Mouse (Mus musculus) spleen, adult 2 months (tissue): ENCODE measurements at regions not wholly inside any gene's neighbourhood (a gene's known extent, or its start where the extent isn't known, plus 50 kb on each side); places are given as distances from the start of the nearest gene placed in this dataset.

Experiments used
- DNase-seq, 2 experiments: peaks; one replicate each; pipeline versions ENCODE4 v3.0.0 to v3.0.0-alpha.2; 2012 to 2021; ENCODE audit warnings: low spot score in 2 of 2, low read depth in 1 of 2
- H3K27ac ChIP-seq: fragments of 200-500 bp; 2 replicates; pipeline ENCODE4 v1.5.1; 2012; ENCODE audit warnings: low read length, inconsistent platforms; ENCODE audit not compliant: insufficient read depth
- H3K27me3 ChIP-seq: fragments of 200-500 bp; 2 replicates; pipeline ENCODE4 v1.6.1; 2012; ENCODE audit warnings: mild to moderate bottlenecking, moderate library complexity, low read length, inconsistent platforms; ENCODE audit not compliant: control insufficient read depth, insufficient read depth
- H3K36me3 ChIP-seq: fragments of 200-500 bp; 2 replicates; pipeline ENCODE4 v1.6.1; 2012; ENCODE audit warnings: mild to moderate bottlenecking, low read length, inconsistent platforms; ENCODE audit not compliant: control insufficient read depth, insufficient read depth
- H3K4me1 ChIP-seq: fragments of 200-500 bp; 2 replicates; pipeline ENCODE4 v1.6.1; 2011; ENCODE audit warnings: inconsistent platforms; ENCODE audit not compliant: control insufficient read depth, insufficient read depth, insufficient read length
- H3K4me3 ChIP-seq: fragments of 200-500 bp; 2 replicates; pipeline ENCODE4 v1.5.1; 2011; ENCODE audit warnings: mild to moderate bottlenecking, inconsistent platforms; ENCODE audit not compliant: insufficient read depth, insufficient read length; ENCODE audit errors: extremely low read depth
- CTCF ChIP-seq: fragments of 200-500 bp; IDR thresholded peaks from 2 replicates; pipeline ENCODE4 v1.5.1; 2011; ENCODE audit warnings: mild to moderate bottlenecking, inconsistent platforms; ENCODE audit not compliant: insufficient read depth, insufficient read length, insufficient replicate concordance; ENCODE audit errors: extremely low read depth
- POLR2A ChIP-seq: fragments of 200-500 bp; IDR thresholded peaks from 2 replicates; pipeline ENCODE4 v1.6.1; 2011; ENCODE audit warnings: low read depth, low read length, inconsistent platforms
- WGBS: fragments of 180-500 bp; shearing (Covaris S2); methylation state at CpG from one replicate; pipeline ENCODE4 v1.1.7; 2018; 5-methylcytosine and 5-hydroxymethylcytosine counted together

DNA sequence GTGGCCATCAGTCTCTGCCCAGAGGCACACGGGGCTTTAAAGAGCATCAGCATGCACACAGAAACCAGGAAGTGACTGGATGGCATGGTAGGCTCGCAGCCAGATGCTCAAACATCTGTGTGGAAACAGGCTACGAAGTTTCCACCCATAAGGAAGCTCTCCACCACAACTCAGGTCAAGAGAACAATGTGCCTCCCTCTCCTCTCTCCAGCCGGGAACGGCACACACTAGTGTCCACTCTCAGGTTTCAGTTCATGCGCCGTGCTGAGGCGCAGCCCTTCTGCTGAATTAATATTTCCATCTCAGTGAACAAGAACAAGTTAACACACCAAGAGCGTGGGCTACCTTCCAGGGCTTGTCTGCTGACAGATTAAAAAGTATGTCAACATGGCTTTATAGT, 375.4 kb upstream of the Jarid2 start:
- DNase-seq = no peak
- WGBS = 29% methylated on average over 9 of the region's 9 CpGs
- Histone ChIP-seq H3K4me1 (peaks cover 3% of the 10 kb centered on the region; the same call in 1 of the 2 replicates), H3K27me3 (no peaks in the 10 kb centered on the region), H3K27ac (no peak overlapping the region), H3K4me3 (no peak overlapping the region), H3K36me3 (no peaks in the 10 kb centered on the region)
- TF ChIP-seq POLR2A (no peak), CTCF (no peak)

DNA sequence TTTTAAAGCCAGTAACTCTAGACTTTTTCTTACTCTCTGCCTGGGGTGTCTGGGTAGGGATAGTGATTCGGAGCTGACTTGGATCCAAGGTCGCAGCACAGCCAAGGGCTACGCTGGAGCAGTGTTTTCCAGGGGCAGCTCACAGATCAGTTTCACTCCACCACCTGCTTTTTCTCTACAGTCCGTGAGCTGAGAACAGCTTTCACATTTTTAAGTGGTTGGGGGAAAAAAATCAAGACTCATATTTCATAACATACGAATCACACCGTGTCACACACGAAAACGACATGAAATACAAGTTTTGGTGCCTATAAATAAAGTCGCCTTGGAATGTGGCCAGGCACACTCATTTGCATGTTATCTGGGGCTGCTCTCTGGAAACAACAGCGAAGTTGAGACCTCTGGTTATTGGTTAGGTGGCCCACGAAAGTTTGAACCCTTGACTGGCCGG, 373.5 kb upstream of the Jarid2 start:
- H3K27ac ChIP-seq = no peak overlapping the region
- no peak for TF ChIP-seq POLR2A
- TF ChIP-seq CTCF = no peak
- WGBS = 47% methylated on average over 12 of the region's 12 CpGs
- H3K27me3 ChIP-seq = no peaks in the 10 kb centered on the region
- no peaks in the 10 kb centered on the region for H3K36me3 ChIP-seq
- DNase-seq = no peak
- H3K4me3 ChIP-seq = no peak overlapping the region
- H3K4me1 ChIP-seq = peaks cover 3% of the 10 kb centered on the region; the same call in 1 of the 2 replicates

DNA sequence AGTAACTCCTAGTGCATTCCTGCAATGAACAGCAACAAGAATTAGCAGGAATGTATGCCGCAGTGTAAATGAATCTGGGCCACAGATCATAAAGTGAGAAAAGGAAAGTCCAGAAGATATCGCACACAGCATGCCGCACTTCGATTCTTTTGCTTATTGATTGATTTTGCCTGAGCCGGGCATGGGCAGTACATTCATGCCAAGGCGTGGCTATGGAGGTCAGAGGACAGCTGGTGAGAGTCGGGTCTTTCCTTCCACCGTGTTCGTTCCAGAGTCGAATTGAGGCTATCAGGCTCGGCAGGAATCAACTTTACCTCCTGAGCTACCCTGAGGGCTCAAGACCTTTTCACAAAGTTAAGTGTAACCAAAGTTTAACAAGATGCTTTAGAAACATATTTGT, 372.3 kb upstream of the Jarid2 start:
- H3K4me3 ChIP-seq = no peak overlapping the region
- TF ChIP-seq CTCF = no peak
- no peak for TF ChIP-seq POLR2A
- peaks cover 3% of the 10 kb centered on the region; the same call in 1 of the 2 replicates for H3K4me1 ChIP-seq
- no peaks in the 10 kb centered on the region for H3K27me3 ChIP-seq
- WGBS = 94% methylated on average over 11 of the region's 11 CpGs
- no peak for DNase-seq
- no peaks in the 10 kb centered on the region for H3K36me3 ChIP-seq
- H3K27ac ChIP-seq = no peak overlapping the region

DNA sequence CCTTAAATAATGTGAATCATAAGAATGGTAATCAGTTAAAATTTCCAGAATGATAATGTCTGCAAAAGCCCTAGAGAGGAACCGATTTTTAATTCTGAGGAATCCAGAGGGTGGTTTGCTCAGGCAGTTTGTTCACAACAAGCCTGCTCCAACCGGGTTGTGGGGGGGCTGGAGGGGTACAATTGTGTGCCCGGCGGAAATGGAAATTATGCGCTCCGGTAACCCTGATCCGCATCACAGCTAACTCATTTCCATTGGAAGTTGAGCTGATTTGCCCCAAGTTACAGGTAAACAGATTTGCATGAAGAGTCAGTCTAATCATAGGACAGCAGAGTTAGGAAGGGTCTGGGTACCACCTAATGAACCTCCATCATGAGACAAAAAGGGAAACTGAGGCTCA, 369.9 kb upstream of the Jarid2 start:
- no peak for DNase-seq
- H3K4me3 ChIP-seq = no peak overlapping the region
- H3K4me1 ChIP-seq = no peaks in the 10 kb centered on the region
- 89% methylated on average over 7 of the region's 7 CpGs for WGBS
- no peak overlapping the region for H3K27ac ChIP-seq
- no peaks in the 10 kb centered on the region for H3K36me3 ChIP-seq
- TF ChIP-seq CTCF (no peak), POLR2A (no peak)
- H3K27me3 ChIP-seq = no peaks in the 10 kb centered on the region

DNA sequence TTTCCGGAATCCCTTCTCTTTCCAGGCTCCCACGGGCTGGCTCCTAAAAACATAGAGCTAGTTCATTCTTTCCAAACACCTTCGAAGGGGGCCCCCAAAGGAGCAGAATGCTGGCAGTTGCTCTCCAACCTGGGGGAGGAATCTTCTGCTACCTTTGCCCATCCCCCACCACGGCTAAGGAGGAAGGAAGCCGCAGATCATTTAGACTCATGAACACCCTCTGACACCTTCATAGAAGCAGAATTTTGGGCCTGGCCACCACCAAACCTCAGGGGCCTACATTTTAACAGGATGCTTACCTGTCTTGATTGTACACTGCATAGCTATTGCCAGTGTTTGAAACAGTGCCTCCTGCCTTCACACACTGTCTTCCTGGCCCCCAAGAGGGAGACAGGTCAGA, 369.3 kb upstream of the Jarid2 start:
- Histone ChIP-seq H3K4me3 (no peak overlapping the region), H3K4me1 (no peaks in the 10 kb centered on the region), H3K27ac (no peak overlapping the region), H3K27me3 (no peaks in the 10 kb centered on the region), H3K36me3 (no peaks in the 10 kb centered on the region)
- 50% methylated on average over 5 of the region's 5 CpGs for WGBS
- no peak for DNase-seq
- TF ChIP-seq POLR2A (no peak), CTCF (no peak)

DNA sequence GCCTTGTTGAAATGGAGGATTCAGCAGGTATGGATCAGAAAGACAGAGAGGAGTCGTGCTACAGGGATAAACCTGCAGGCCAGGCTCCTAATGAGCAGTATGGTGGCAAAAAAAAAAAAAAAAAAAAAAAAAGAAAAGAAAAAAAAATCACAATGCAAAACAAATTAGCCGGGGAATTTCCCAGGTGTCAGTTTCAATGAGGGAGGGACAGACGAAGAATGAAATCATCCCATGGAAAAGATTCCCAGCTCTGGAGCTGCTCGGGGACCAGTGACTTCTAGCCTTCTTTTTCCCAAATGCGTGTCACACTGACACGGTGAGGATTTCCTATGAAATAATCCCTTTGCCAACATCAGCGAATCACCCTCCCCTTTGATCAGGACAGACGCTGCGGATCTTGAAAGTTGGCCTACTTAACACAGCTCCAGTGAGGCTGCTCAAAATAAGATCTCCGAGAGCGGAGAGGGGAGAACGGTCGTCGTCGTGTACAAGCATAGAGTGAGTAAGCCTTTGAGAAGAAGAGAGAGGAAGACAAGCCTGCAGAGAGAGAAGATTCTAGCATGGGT, 368.5 kb upstream of the Jarid2 start:
- Histone ChIP-seq H3K27ac (no peak overlapping the region), H3K36me3 (no peaks in the 10 kb centered on the region), H3K4me3 (no peak overlapping the region), H3K27me3 (no peaks in the 10 kb centered on the region), H3K4me1 (no peaks in the 10 kb centered on the region)
- TF ChIP-seq POLR2A (no peak), CTCF (no peak)
- no peak for DNase-seq
- WGBS = 93% methylated on average over 15 of the region's 15 CpGs

DNA sequence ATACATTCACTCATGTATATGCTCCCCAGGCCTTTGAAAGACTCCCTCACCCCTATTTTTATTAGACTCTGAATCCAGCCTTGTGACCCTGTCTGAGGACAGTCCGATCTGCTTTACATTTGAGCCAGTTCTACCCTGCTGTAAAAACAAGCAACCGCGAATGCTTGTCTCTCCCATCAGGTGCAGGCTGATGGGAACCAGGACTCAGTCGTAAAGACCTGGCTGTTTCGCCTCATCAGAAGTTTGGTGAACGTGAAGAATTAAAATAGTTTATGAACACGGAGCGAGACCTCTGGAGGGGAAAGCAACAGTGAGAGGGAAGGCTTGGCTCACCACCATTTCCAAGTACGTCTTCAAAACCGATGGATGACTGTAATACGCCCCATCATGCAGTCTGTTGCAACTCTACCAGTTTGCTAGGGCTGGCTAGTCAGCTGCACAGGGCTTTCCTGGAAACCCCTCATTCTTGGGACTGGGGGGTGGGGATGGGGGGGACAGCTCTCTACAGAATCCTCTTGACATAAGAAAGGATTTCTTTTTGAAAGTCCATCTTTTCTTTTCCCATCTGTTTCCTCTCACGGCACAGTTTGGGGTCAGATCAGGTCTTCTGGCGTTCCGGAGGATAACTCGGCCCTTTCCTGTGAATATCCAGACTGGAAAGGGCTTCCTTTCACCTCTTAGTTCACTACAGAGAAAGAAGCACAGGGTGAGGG, 366.8 kb upstream of the Jarid2 start:
- WGBS = 87% methylated on average over 15 of the region's 15 CpGs
- TF ChIP-seq POLR2A (no peak), CTCF (no peak)
- no peak for DNase-seq
- H3K27me3 ChIP-seq = no peaks in the 10 kb centered on the region
- H3K36me3 ChIP-seq = no peaks in the 10 kb centered on the region
- H3K4me3 ChIP-seq = no peak overlapping the region
- no peak overlapping the region for H3K27ac ChIP-seq
- H3K4me1 ChIP-seq = no peaks in the 10 kb centered on the region
